Mouse (Mus musculus): ENCODE results near the gene Neurl3. TPM values are rescaled to one million over a fixed set of nuclear protein-coding genes. Genes with fewer than 3 reads are reported as not detected.

The Neurl3 gene
- 0.62 and 0.70 TPM in 2 replicates for polyA plus RNA-seq (2014; fragmentation: Nextera tagmentation; extraction: Ambion mirVana)

GRCm38 (mm10) chr1:36274455-36274854 lies at the start of gene Neurl3:
Gene Neurl3 (minus strand): TSS chr1:36274679.
- Histone ChIP-seq H3K36me3 (ENCODE audit: control insufficient read depth, insufficient read depth, low read length) (no peaks in the 10 kb centered on the region), H3K9me3 (ENCODE audit: control insufficient read depth, low read length) (no peaks in the 10 kb centered on the region), H3K27ac (ENCODE audit: low read depth, low read length) (no peak within 1 kb of the TSS), H3K27me3 (ENCODE audit: control insufficient read depth, insufficient read depth, low read length) (peaks cover under 1% of the 10 kb centered on the region; the same call in 1 of the 2 replicates), H3K4me2 (ENCODE audit: low read depth) (no peak within 1 kb of the TSS), H3K4me1 (ENCODE audit: control insufficient read depth, insufficient read depth, low read length) (no peaks in the 10 kb centered on the region), H3K4me3 (ENCODE audit: low read depth, low read length) (no peak within 1 kb of the TSS), H3K9ac (ENCODE audit: low read length) (no peak within 1 kb of the TSS)
- 92% methylated on average over 5 of the region's 5 CpGs for WGBS
- no peak for DNase-seq (ENCODE audit: low spot score)
- ATAC-seq (ENCODE audit: insufficient read depth, low FRiP score, low TSS enrichment): no peak

- Histone ChIP-seq H3K4me3 (ENCODE audit: low read depth, low read length) (no peak overlapping the region), H3K4me1 (ENCODE audit: control insufficient read depth, insufficient read depth, low read length) (no peaks in the 10 kb centered on the region), H3K9ac (ENCODE audit: low read length) (no peak overlapping the region), H3K4me2 (ENCODE audit: low read depth) (no peak overlapping the region), H3K36me3 (ENCODE audit: control insufficient read depth, insufficient read depth, low read length) (no peaks in the 10 kb centered on the region), H3K9me3 (ENCODE audit: control insufficient read depth, low read length) (no peaks in the 10 kb centered on the region), H3K27ac (ENCODE audit: low read depth, low read length) (no peak overlapping the region), H3K27me3 (ENCODE audit: control insufficient read depth, insufficient read depth, low read length) (no peaks in the 10 kb centered on the region)
- ATAC-seq (ENCODE audit: insufficient read depth, low FRiP score, low TSS enrichment): no peak
- 49% methylated on average over 8 of the region's 8 CpGs for WGBS
- no peak for DNase-seq (ENCODE audit: low spot score)
These were observed 49.4 kb upstream of the Neurl3 start for GRCm38 (mm10) chr1:36323746-36324448.

GRCm38 (mm10) chr1:36323076-36323475 lies 48.6 kb upstream of the Neurl3 start:
- Histone ChIP-seq H3K9ac (ENCODE audit: low read length) (no peak overlapping the region), H3K4me2 (ENCODE audit: low read depth) (no peak overlapping the region), H3K9me3 (ENCODE audit: control insufficient read depth, low read length) (no peaks in the 10 kb centered on the region), H3K4me1 (ENCODE audit: control insufficient read depth, insufficient read depth, low read length) (no peaks in the 10 kb centered on the region), H3K27me3 (ENCODE audit: control insufficient read depth, insufficient read depth, low read length) (no peaks in the 10 kb centered on the region), H3K27ac (ENCODE audit: low read depth, low read length) (no peak overlapping the region), H3K36me3 (ENCODE audit: control insufficient read depth, insufficient read depth, low read length) (no peaks in the 10 kb centered on the region), H3K4me3 (ENCODE audit: low read depth, low read length) (no peak overlapping the region)
- ATAC-seq (ENCODE audit: insufficient read depth, low FRiP score, low TSS enrichment) (no peak), DNase-seq (ENCODE audit: low spot score) (no peak)
- 52% methylated on average over 9 of the region's 9 CpGs for WGBS

GRCm38 (mm10) chr1:36321829-36322573 lies 47.5 kb upstream of the Neurl3 start:
- no peaks in the 10 kb centered on the region for H3K27me3 ChIP-seq (ENCODE audit: control insufficient read depth, insufficient read depth, low read length)
- no peaks in the 10 kb centered on the region for H3K36me3 ChIP-seq (ENCODE audit: control insufficient read depth, insufficient read depth, low read length)
- H3K4me1 ChIP-seq (ENCODE audit: control insufficient read depth, insufficient read depth, low read length): no peaks in the 10 kb centered on the region
- DNase-seq (ENCODE audit: low spot score): no peak
- no peak overlapping the region for H3K27ac ChIP-seq (ENCODE audit: low read depth, low read length)
- no peak overlapping the region for H3K4me3 ChIP-seq (ENCODE audit: low read depth, low read length)
- H3K4me2 ChIP-seq (ENCODE audit: low read depth): no peak overlapping the region
- 77% methylated on average over 11 of the region's 11 CpGs for WGBS
- ATAC-seq (ENCODE audit: insufficient read depth, low FRiP score, low TSS enrichment): no peak
- no peaks in the 10 kb centered on the region for H3K9me3 ChIP-seq (ENCODE audit: control insufficient read depth, low read length)
- H3K9ac ChIP-seq (ENCODE audit: low read length): no peak overlapping the region

GRCm38 (mm10) chr1:36321164-36321563 lies 46.7 kb upstream of the Neurl3 start:
- 75% methylated on average over 2 of the region's 2 CpGs for WGBS
- Histone ChIP-seq H3K9me3 (ENCODE audit: control insufficient read depth, low read length) (no peaks in the 10 kb centered on the region), H3K4me2 (ENCODE audit: low read depth) (no peak overlapping the region), H3K9ac (ENCODE audit: low read length) (no peak overlapping the region), H3K27me3 (ENCODE audit: control insufficient read depth, insufficient read depth, low read length) (no peaks in the 10 kb centered on the region), H3K4me1 (ENCODE audit: control insufficient read depth, insufficient read depth, low read length) (no peaks in the 10 kb centered on the region), H3K4me3 (ENCODE audit: low read depth, low read length) (no peak overlapping the region), H3K36me3 (ENCODE audit: control insufficient read depth, insufficient read depth, low read length) (no peaks in the 10 kb centered on the region), H3K27ac (ENCODE audit: low read depth, low read length) (no peak overlapping the region)
- DNase-seq (ENCODE audit: low spot score) (no peak), ATAC-seq (ENCODE audit: insufficient read depth, low FRiP score, low TSS enrichment) (no peak)

- Histone ChIP-seq H3K36me3 (ENCODE audit: control insufficient read depth, insufficient read depth, low read length) (no peaks in the 10 kb centered on the region), H3K9me3 (ENCODE audit: control insufficient read depth, low read length) (no peaks in the 10 kb centered on the region), H3K9ac (ENCODE audit: low read length) (no peak overlapping the region), H3K4me3 (ENCODE audit: low read depth, low read length) (no peak overlapping the region), H3K27me3 (ENCODE audit: control insufficient read depth, insufficient read depth, low read length) (no peaks in the 10 kb centered on the region), H3K27ac (ENCODE audit: low read depth, low read length) (no peak overlapping the region), H3K4me1 (ENCODE audit: control insufficient read depth, insufficient read depth, low read length) (no peaks in the 10 kb centered on the region), H3K4me2 (ENCODE audit: low read depth) (no peak overlapping the region)
- DNase-seq (ENCODE audit: low spot score) (no peak), ATAC-seq (ENCODE audit: insufficient read depth, low FRiP score, low TSS enrichment) (no peak)
- 90% methylated on average over 2 of the region's 2 CpGs for WGBS
These were observed 41.3 kb upstream of the Neurl3 start for GRCm38 (mm10) chr1:36315776-36316100.

- no peaks in the 10 kb centered on the region for H3K4me1 ChIP-seq (ENCODE audit: control insufficient read depth, insufficient read depth, low read length)
- DNase-seq (ENCODE audit: low spot score): no peak
- no peak for ATAC-seq (ENCODE audit: insufficient read depth, low FRiP score, low TSS enrichment)
- 84% methylated on average over 11 of the region's 11 CpGs for WGBS
- H3K9ac ChIP-seq (ENCODE audit: low read length): no peak overlapping the region
- H3K27ac ChIP-seq (ENCODE audit: low read depth, low read length): no peak overlapping the region
- no peaks in the 10 kb centered on the region for H3K27me3 ChIP-seq (ENCODE audit: control insufficient read depth, insufficient read depth, low read length)
- H3K36me3 ChIP-seq (ENCODE audit: control insufficient read depth, insufficient read depth, low read length): no peaks in the 10 kb centered on the region
- no peak overlapping the region for H3K4me2 ChIP-seq (ENCODE audit: low read depth)
- no peaks in the 10 kb centered on the region for H3K9me3 ChIP-seq (ENCODE audit: control insufficient read depth, low read length)
- H3K4me3 ChIP-seq (ENCODE audit: low read depth, low read length): no peak overlapping the region
These were observed 40.7 kb upstream of the Neurl3 start for GRCm38 (mm10) chr1:36314959-36315775.

- H3K4me2 ChIP-seq (ENCODE audit: low read depth): no peak overlapping the region
- WGBS: 13% methylated on average over 3 of the region's 3 CpGs
- no peaks in the 10 kb centered on the region for H3K9me3 ChIP-seq (ENCODE audit: control insufficient read depth, low read length)
- ATAC-seq (ENCODE audit: insufficient read depth, low FRiP score, low TSS enrichment) (no peak), DNase-seq (ENCODE audit: low spot score) (no peak)
- no peaks in the 10 kb centered on the region for H3K4me1 ChIP-seq (ENCODE audit: control insufficient read depth, insufficient read depth, low read length)
- H3K27ac ChIP-seq (ENCODE audit: low read depth, low read length): no peak overlapping the region
- no peak overlapping the region for H3K9ac ChIP-seq (ENCODE audit: low read length)
- no peak overlapping the region for H3K4me3 ChIP-seq (ENCODE audit: low read depth, low read length)
- no peaks in the 10 kb centered on the region for H3K36me3 ChIP-seq (ENCODE audit: control insufficient read depth, insufficient read depth, low read length)
- H3K27me3 ChIP-seq (ENCODE audit: control insufficient read depth, insufficient read depth, low read length): 0 out of 2 replicates have a peak, but pooled peaks cover 5% of the 10 kb centered on the region
These were observed 35.0 kb upstream of the Neurl3 start for GRCm38 (mm10) chr1:36309498-36309901.

Measured in neural tube, embryonic 11.5 days (tissue).